In the genomic region with DNA sequence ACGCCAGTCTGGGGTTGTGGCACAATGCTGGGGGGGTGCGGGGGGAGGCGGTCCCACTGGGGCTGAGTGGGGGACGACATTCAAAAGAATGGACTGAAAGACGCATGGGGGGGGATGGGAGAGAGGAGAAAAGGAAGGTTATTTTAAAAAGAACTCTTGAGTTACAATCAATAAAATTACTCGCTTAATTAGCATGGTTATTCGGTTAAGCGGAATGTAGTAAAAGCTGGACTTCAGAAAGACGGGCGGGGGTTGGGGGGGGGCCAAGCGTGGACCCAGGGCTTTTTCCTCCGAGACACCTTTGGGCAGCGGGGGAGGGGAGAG, we compare ENCODE assay signal across 8 mouse cellular contexts. TPM values are rescaled to one million over a fixed set of nuclear protein-coding genes. Genes with fewer than 3 reads are reported as not detected.
A peak's percentile ranks its signal among the peaks of the same experiment; 100 is the strongest.
DNase-seq lines count a peak whose midpoint lies in the region; ATAC-seq and TF ChIP-seq lines count a peak whose summit lies in the region.

No protein-coding gene starts in this region.

- H3K4me3 ChIP-seq in cerebellum, adult 2 months (replicated peaks; ENCODE audit: insufficient read depth, low read depth, low read length) = peak overlapping the region; percentile 55
- peak overlapping the region; percentile 98 for H3K4me3 ChIP-seq in megakaryocyte, embryonic 14.5 days (replicated peaks)
- H3K4me3 ChIP-seq in limb, embryonic 13.5 days = peak overlapping the region; percentile 92
- H3K4me3 ChIP-seq in small intestine, adult 2 months (ENCODE audit: low read depth, low read length) = peak overlapping the region; percentile 97

- peak overlapping the region; percentile 78 for H3K27ac ChIP-seq in cerebellum, adult 2 months (ENCODE audit: insufficient read depth, low read length)
- H3K27ac ChIP-seq in limb, embryonic 13.5 days = peak overlapping the region; percentile 95
- H3K27ac ChIP-seq in small intestine, adult 2 months (ENCODE audit: insufficient read depth, low read depth, low read length) = peak overlapping the region; percentile 67; the same call in 1 of the 2 replicates

- peak overlapping the region; percentile 99 for H3K4me2 ChIP-seq in limb, embryonic 13.5 days (replicated peaks)

- H3K27me3 ChIP-seq in cerebellum, adult 2 months (ENCODE audit: control insufficient read depth, insufficient read depth, low read length) = no peaks in the 10 kb centered on the region
- peaks cover 67% of the 10 kb centered on the region for H3K27me3 ChIP-seq in megakaryocyte, embryonic 14.5 days (replicated peaks)
- H3K27me3 ChIP-seq in limb, embryonic 13.5 days = no peaks in the 10 kb centered on the region
- H3K27me3 ChIP-seq in small intestine, adult 2 months (ENCODE audit: control insufficient read depth, insufficient read depth, low read length) = no peaks in the 10 kb centered on the region

- no peak for TF ChIP-seq POLR2A in cerebellum, adult 2 months (IDR thresholded peaks at IDR 0.05; ENCODE audit: borderline replicate concordance, insufficient read depth, low read length)
- no peak for TF ChIP-seq POLR2A in small intestine, adult 2 months (IDR thresholded peaks at IDR 0.05; ENCODE audit: low read depth, low read length)

- ATAC-seq in megakaryocyte, adult 5-6 weeks (ENCODE audit: poor library complexity, severe bottlenecking) = no peak
- no peak for ATAC-seq in limb, embryonic 13.5 days (ENCODE audit: low FRiP score, low read depth)
- no peak for ATAC-seq in monocyte, adult 5-6 weeks (replicated peaks; ENCODE audit: insufficient number of reproducible peaks, low FRiP score, low TSS enrichment, poor library complexity, severe bottlenecking)

- peaks cover 13% of the 10 kb centered on the region for H3K4me1 ChIP-seq in cerebellum, adult 2 months (ENCODE audit: control insufficient read depth, insufficient read depth, low read length)
- peaks cover 73% of the 10 kb centered on the region for H3K4me1 ChIP-seq in megakaryocyte, embryonic 14.5 days
- H3K4me1 ChIP-seq in limb, embryonic 13.5 days = peaks cover 44% of the 10 kb centered on the region
- H3K4me1 ChIP-seq in small intestine, adult 2 months (ENCODE audit: control insufficient read depth, insufficient read depth, insufficient read length, low read length) = peaks cover 18% of the 10 kb centered on the region

- peak overlapping the region; percentile 100 for H3K9ac ChIP-seq in limb, embryonic 13.5 days

- no peaks in the 10 kb centered on the region for H3K36me3 ChIP-seq in megakaryocyte, embryonic 14.5 days (replicated peaks; ENCODE audit: low read length)
- H3K36me3 ChIP-seq in limb, embryonic 13.5 days = 0 out of 2 replicates have a peak, but pooled peaks cover 4% of the 10 kb centered on the region
- no peaks in the 10 kb centered on the region for H3K36me3 ChIP-seq in small intestine, adult 2 months (ENCODE audit: control insufficient read depth, insufficient read depth, low read length)

- TF ChIP-seq CTCF in cerebellum, adult 2 months (IDR thresholded peaks at IDR 0.05; ENCODE audit: borderline replicate concordance, insufficient read depth, low read depth, low read length) = no peak
- no peak for TF ChIP-seq CTCF in small intestine, adult 2 months (IDR thresholded peaks at IDR 0.05; ENCODE audit: extremely low read depth, insufficient read length, insufficient replicate concordance, low read depth, low read length)

- WGBS in cerebellum, adult 2 months = 2% methylated on average over 13 of the region's 13 CpGs
- 2% methylated on average over 13 of the region's 13 CpGs for WGBS in limb, embryonic 13.5 days
- 2% methylated on average over 13 of the region's 13 CpGs for WGBS in small intestine, adult 2 months

- DNase-seq in cerebellum, adult 2 months = no peak
- no peak for DNase-seq in cerebellum, postnatal 25 days
- no peak for DNase-seq in ovary, postnatal 10 days (ENCODE audit: low spot score)

- no peaks in the 10 kb centered on the region for H3K9me3 ChIP-seq in megakaryocyte, embryonic 14.5 days
- H3K9me3 ChIP-seq in limb, embryonic 13.5 days = no peaks in the 10 kb centered on the region

RNA-seq across cellular contexts. Expression of a gene that starts 3.3 kb away (rescaled TPM):
- polyA plus RNA-seq in cerebellum, adult 2 months (2012; rRNA removed) = 17.0 and 17.6 TPM in 2 replicates
- 10.2 and 26.1 TPM in 2 replicates for polyA plus RNA-seq in megakaryocyte, embryonic 14.5 days (2012; ENCODE audit: insufficient read depth, low replicate concordance)
- total RNA-seq in megakaryocyte, adult 5-6 weeks (2015) = 3.1 and 4.4 TPM in 2 replicates
- 1.3 and 1.7 TPM in 2 replicates for total RNA-seq in megakaryocyte, adult 5-6 weeks (2017)
- polyA plus RNA-seq in limb, embryonic 13.5 days (2015; fragmentation: Nextera tagmentation; extraction: Ambion mirVana) = 12.7 and 13.8 TPM in 2 replicates
- 7.0 and 15.4 TPM in 2 replicates for polyA plus RNA-seq in small intestine, adult 2 months (2012; rRNA removed)
- total RNA-seq in monocyte, adult 5-6 weeks (2017) = 0.68 to 0.85 TPM (median 0.76 TPM) in 3 replicates
